Mouse (Mus musculus) heart, embryonic 16.5 days (tissue): ENCODE measurements around the gene Npy. TPM values are rescaled to one million over a fixed set of nuclear protein-coding genes. Genes with fewer than 3 reads are reported as not detected.

Experiments
- ATAC-seq: fragments of 200-750 bp; cut with Nextera tagmentation; replicated peaks from 2 replicates; pipeline ENCODE4 v1.8.0; 2017; ENCODE audit warnings: moderate number of reproducible peaks; ENCODE audit not compliant: insufficient read depth, low FRiP score; ENCODE audit errors: extremely low read depth
- H3K27ac ChIP-seq: fragments of 300-500 bp; sonication (generic); 2 replicates; pipeline ENCODE4 v1.5.1; 2014; ENCODE audit warnings: mild to moderate bottlenecking, low read length, control low read depth, moderate library complexity
- H3K27me3 ChIP-seq: fragments of 300-500 bp; sonication (generic); 2 replicates; pipeline ENCODE4 v1.6.1; 2014; ENCODE audit warnings: low read length, mixed read lengths; ENCODE audit not compliant: control insufficient read depth, insufficient read depth
- H3K36me3 ChIP-seq: fragments of 300-500 bp; sonication (generic); 2 replicates; pipeline ENCODE4 v1.6.1; 2014; ENCODE audit not compliant: control insufficient read depth, insufficient read depth
- H3K4me1 ChIP-seq: fragments of 300-500 bp; sonication (generic); 2 replicates; pipeline ENCODE4 v1.6.1; 2014; ENCODE audit warnings: low read length, mixed read lengths; ENCODE audit not compliant: control insufficient read depth, insufficient read depth
- H3K4me2 ChIP-seq: fragments of 300-500 bp; sonication (generic); 2 replicates; pipeline ENCODE4 v1.6.1; 2014; ENCODE audit warnings: low read depth, mild to moderate bottlenecking, control low read depth, low read length
- H3K4me3 ChIP-seq: fragments of 300-500 bp; sonication (generic); 2 replicates; pipeline ENCODE4 v1.5.1; 2014; ENCODE audit warnings: mild to moderate bottlenecking, control low read depth, low read length
- H3K9ac ChIP-seq: fragments of 300-500 bp; sonication (generic); 2 replicates; pipeline ENCODE4 v1.6.1; 2014; ENCODE audit warnings: low read length, control low read depth
- H3K9me3 ChIP-seq: fragments of 300-500 bp; sonication (generic); replicated peaks from 2 replicates; pipeline ENCODE4 v1.6.1; 2016; ENCODE audit warnings: low read length; ENCODE audit not compliant: control insufficient read depth
- WGBS: fragments of 180-500 bp; shearing (Covaris S2); extraction: QIAGEN DNeasy Blood & Tissue Kit; methylation state at CpG from one replicate; pipeline ENCODE4 v1.1.7; 2014; 5-methylcytosine and 5-hydroxymethylcytosine counted together
- polyA plus RNA-seq: library from polyadenylated mRNA; unstranded; fragments of >200 nt; fragmentation: Nextera tagmentation; extraction: Ambion mirVana; gene quantifications from 2 replicates; pipeline ENCODE4 v1.2.1, GENCODE M21; 2015

Gene Npy
- polyA plus RNA-seq, 1 experiment from 2014 or later, result 2.7 TPM

DNA sequence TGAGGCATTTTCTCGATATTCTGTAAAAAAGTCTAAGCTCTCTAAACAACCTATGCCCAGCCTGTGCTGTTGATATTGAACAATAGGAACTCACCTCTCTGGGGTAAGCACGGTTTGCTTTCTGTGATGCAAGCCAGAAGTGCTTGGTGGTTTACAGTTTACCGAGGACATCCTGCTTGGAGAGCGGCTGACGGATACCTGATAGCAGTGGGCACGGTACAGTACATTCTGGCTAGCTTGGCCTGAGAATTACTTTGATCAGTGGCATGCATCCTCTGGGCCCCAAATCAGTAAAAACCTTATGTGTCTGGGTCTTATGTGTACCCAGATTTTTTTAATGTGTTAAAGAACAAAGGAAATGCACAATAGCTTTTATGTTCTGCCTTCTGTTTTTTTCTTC is 45.1 kb downstream of the Npy start:
- no peaks in the 10 kb centered on the region for H3K4me1 ChIP-seq
- no peaks in the 10 kb centered on the region for H3K36me3 ChIP-seq
- no peak for ATAC-seq
- 65% methylated on average over 6 of the region's 6 CpGs for WGBS
- no peaks in the 10 kb centered on the region for H3K27me3 ChIP-seq
- no peak overlapping the region for H3K9ac ChIP-seq
- no peak overlapping the region for H3K4me3 ChIP-seq
- no peak overlapping the region for H3K4me2 ChIP-seq
- H3K9me3 ChIP-seq, result no peaks in the 10 kb centered on the region
- no peak overlapping the region for H3K27ac ChIP-seq

- no peak overlapping the region for H3K4me3 ChIP-seq
- no peaks in the 10 kb centered on the region for H3K27me3 ChIP-seq
- no peak overlapping the region for H3K4me2 ChIP-seq
- H3K36me3 ChIP-seq, result no peaks in the 10 kb centered on the region
- no peak overlapping the region for H3K27ac ChIP-seq
- WGBS, result 87% methylated on average over 6 of the region's 6 CpGs
- H3K9me3 ChIP-seq, result no peaks in the 10 kb centered on the region
- ATAC-seq, result no peak
- H3K4me1 ChIP-seq, result no peaks in the 10 kb centered on the region
- H3K9ac ChIP-seq, result no peak overlapping the region
These were observed 48.6 kb downstream of the Npy start for GRCm38 (mm10) chr6:49871071-49871470.

- no peak overlapping the region for H3K27ac ChIP-seq
- WGBS, result 81% methylated on average over 1 of the region's 1 CpGs
- H3K36me3 ChIP-seq, result no peaks in the 10 kb centered on the region
- no peaks in the 10 kb centered on the region for H3K27me3 ChIP-seq
- no peaks in the 10 kb centered on the region for H3K9me3 ChIP-seq
- no peaks in the 10 kb centered on the region for H3K4me1 ChIP-seq
- no peak overlapping the region for H3K9ac ChIP-seq
- H3K4me3 ChIP-seq, result no peak overlapping the region
- ATAC-seq, result no peak
- H3K4me2 ChIP-seq, result no peak overlapping the region
These were observed 51.0 kb downstream of the Npy start for GRCm38 (mm10) chr6:49873556-49873955.

GRCm38 (mm10) chr6:49875160-49875559 is 52.6 kb downstream of the Npy start:
- H3K36me3 ChIP-seq, result no peaks in the 10 kb centered on the region
- no peak overlapping the region for H3K27ac ChIP-seq
- no peaks in the 10 kb centered on the region for H3K4me1 ChIP-seq
- no peaks in the 10 kb centered on the region for H3K9me3 ChIP-seq
- H3K9ac ChIP-seq, result no peak overlapping the region
- no peaks in the 10 kb centered on the region for H3K27me3 ChIP-seq
- no peak overlapping the region for H3K4me2 ChIP-seq
- no peak for ATAC-seq
- 78% methylated on average over 2 of the region's 2 CpGs for WGBS
- no peak overlapping the region for H3K4me3 ChIP-seq

DNA sequence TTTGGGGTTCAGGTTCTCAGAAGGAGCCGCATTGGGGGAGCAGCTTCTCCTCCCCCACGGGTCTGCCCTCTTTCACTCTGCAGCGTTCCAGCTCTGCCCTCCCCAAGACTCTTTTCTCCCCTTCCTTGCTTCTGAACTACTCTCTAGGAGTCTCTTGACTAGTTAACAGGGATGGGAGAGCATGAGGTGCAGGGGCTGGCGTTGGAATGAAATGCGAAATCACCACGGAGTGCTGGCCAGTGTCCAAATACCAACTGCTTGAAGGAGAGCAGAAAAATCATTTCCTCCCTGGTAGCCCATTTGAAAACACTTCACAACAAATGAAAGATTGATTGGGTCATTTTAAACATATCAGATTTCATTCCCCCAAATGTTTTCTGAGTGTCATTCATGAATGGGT is 53.3 kb downstream of the Npy start:
- H3K4me3 ChIP-seq, result no peak overlapping the region
- WGBS, result 48% methylated on average over 6 of the region's 6 CpGs
- no peak overlapping the region for H3K9ac ChIP-seq
- H3K27ac ChIP-seq, result no peak overlapping the region
- no peaks in the 10 kb centered on the region for H3K4me1 ChIP-seq
- no peaks in the 10 kb centered on the region for H3K27me3 ChIP-seq
- H3K36me3 ChIP-seq, result no peaks in the 10 kb centered on the region
- no peak overlapping the region for H3K4me2 ChIP-seq
- H3K9me3 ChIP-seq, result no peaks in the 10 kb centered on the region
- no peak for ATAC-seq
